Mouse (Mus musculus): ENCODE measurements around the gene Mpp4.

DNA sequence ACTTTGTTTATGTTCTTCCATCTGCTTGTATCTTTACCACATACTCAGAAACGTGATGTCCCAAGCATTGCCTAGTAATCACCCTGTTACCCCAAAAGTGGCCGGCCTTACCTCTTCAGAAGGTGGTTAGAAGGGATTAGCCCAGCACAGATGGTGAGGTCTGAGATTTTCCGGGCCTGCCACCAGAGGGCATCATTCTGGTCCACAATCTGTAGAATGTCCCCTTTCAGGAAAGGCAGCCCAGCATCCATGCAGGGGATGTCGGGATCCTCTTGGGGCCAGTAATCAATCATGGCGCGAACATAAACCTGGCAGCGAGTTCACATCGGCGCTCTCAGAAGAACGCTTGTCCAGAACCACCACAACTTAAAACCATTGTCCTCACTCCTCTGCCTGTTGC lies 18.6 kb downstream of the Mpp4 start:
- TF ChIP-seq EP300 (IDR thresholded peaks at IDR 0.05; ENCODE audit: low read depth) (no peak), CTCF (IDR thresholded peaks at IDR 0.05; ENCODE audit: low read depth) (peak; percentile 59)
